Mouse (Mus musculus): ENCODE results near the gene Mllt3. TPM values are rescaled to one million over a fixed set of nuclear protein-coding genes. Genes with fewer than 3 reads are reported as not detected.

The Mllt3 gene
- total and polyA plus RNA-seq, 2 experiments, result 0.62 to 2.6 TPM

- no peak overlapping the region for H3K27ac ChIP-seq (replicated peaks; ENCODE audit: insufficient read depth, low read depth, low read length)
- WGBS, result 88% methylated on average over 5 of the region's 5 CpGs
- no peaks in the 10 kb centered on the region for H3K36me3 ChIP-seq (ENCODE audit: control insufficient read depth, insufficient read depth, low read length)
- H3K79me2 ChIP-seq (ENCODE audit: control insufficient read depth, insufficient read depth, low read length), result no peaks in the 10 kb centered on the region; the same call in 1 of the 2 replicates
- no peak overlapping the region for H3K4me3 ChIP-seq (ENCODE audit: insufficient read depth, low read depth, low read length)
- H3K4me1 ChIP-seq (ENCODE audit: control insufficient read depth, insufficient read depth, low read length), result peaks cover 12% of the 10 kb centered on the region; the same call in 1 of the 2 replicates
- DNase-seq (ENCODE audit: extremely low read depth, low read depth, low spot score), result no peak
- no peaks in the 10 kb centered on the region for H3K27me3 ChIP-seq (ENCODE audit: control insufficient read depth, insufficient read depth, low read length)
- H3K9ac ChIP-seq (ENCODE audit: low read depth, low read length), result no peak overlapping the region
- TF ChIP-seq CTCF (IDR thresholded peaks at IDR 0.05; ENCODE audit: low read depth, low read length), result no peak
- no peak for TF ChIP-seq POLR2A (IDR thresholded peaks at IDR 0.05; ENCODE audit: extremely low read depth, insufficient read depth, low read length)
Observed at GRCm38 (mm10) chr4:87883225-87883875, 149.8 kb downstream of the Mllt3 start.

- WGBS, result 72% methylated on average over 1 of the region's 1 CpGs
- Histone ChIP-seq H3K27ac (replicated peaks; ENCODE audit: insufficient read depth, low read depth, low read length) (no peak overlapping the region), H3K4me3 (ENCODE audit: insufficient read depth, low read depth, low read length) (no peak overlapping the region)
Observed at GRCm38 (mm10) chr4:87881995-87882394, 151.2 kb downstream of the Mllt3 start.

GRCm38 (mm10) chr4:87881583-87881982, 151.6 kb downstream of the Mllt3 start:
- DNase-seq (ENCODE audit: extremely low read depth, low read depth, low spot score), result peak; percentile 85
- no peaks in the 10 kb centered on the region for H3K36me3 ChIP-seq (ENCODE audit: control insufficient read depth, insufficient read depth, low read length)
- whole genome bisulfite sequencing, result 31% methylated on average over 2 of the region's 2 CpGs
- H3K9ac ChIP-seq (ENCODE audit: low read depth, low read length), result no peak overlapping the region
- H3K4me3 ChIP-seq (ENCODE audit: insufficient read depth, low read depth, low read length), result no peak overlapping the region
- peaks cover 12% of the 10 kb centered on the region; the same call in 1 of the 2 replicates for H3K4me1 ChIP-seq (ENCODE audit: control insufficient read depth, insufficient read depth, low read length)
- TF ChIP-seq CTCF (IDR thresholded peaks at IDR 0.05; ENCODE audit: low read depth, low read length) (no peak), POLR2A (IDR thresholded peaks at IDR 0.05; ENCODE audit: extremely low read depth, insufficient read depth, low read length) (no peak)
- no peaks in the 10 kb centered on the region; the same call in 1 of the 2 replicates for H3K79me2 ChIP-seq (ENCODE audit: control insufficient read depth, insufficient read depth, low read length)
- H3K27ac ChIP-seq (replicated peaks; ENCODE audit: insufficient read depth, low read depth, low read length), result no peak overlapping the region
- H3K27me3 ChIP-seq (ENCODE audit: control insufficient read depth, insufficient read depth, low read length), result no peaks in the 10 kb centered on the region

More at GRCm38 (mm10) chr4:87881995-87882394, 151.2 kb downstream of the Mllt3 start:
- Histone ChIP-seq H3K4me1 (ENCODE audit: control insufficient read depth, insufficient read depth, low read length) (peaks cover 12% of the 10 kb centered on the region; the same call in 1 of the 2 replicates), H3K27me3 (ENCODE audit: control insufficient read depth, insufficient read depth, low read length) (no peaks in the 10 kb centered on the region), H3K79me2 (ENCODE audit: control insufficient read depth, insufficient read depth, low read length) (no peaks in the 10 kb centered on the region; the same call in 1 of the 2 replicates), H3K36me3 (ENCODE audit: control insufficient read depth, insufficient read depth, low read length) (no peaks in the 10 kb centered on the region), H3K9ac (ENCODE audit: low read depth, low read length) (no peak overlapping the region)
- TF ChIP-seq POLR2A (IDR thresholded peaks at IDR 0.05; ENCODE audit: extremely low read depth, insufficient read depth, low read length) (no peak), CTCF (IDR thresholded peaks at IDR 0.05; ENCODE audit: low read depth, low read length) (no peak)
- no peak for DNase-seq (ENCODE audit: extremely low read depth, low read depth, low spot score)

DNA sequence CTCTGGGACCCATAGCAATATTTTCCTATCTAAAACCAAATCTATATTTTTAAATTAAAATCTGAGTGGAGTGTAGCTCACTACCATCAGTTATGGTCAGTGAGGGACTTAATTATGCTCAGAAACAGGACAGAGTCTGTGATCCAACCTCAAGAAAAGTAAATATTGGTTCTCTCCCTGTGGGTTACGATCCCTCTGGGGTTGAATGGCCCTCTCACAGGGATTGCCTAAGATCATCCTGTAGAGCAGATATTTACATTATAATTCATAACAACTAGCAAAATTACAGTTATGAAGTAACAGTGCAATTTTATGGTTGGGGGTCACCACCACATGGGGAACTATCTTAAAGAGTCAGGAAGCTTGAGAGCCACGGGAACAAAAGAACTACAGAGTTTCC, 152.9 kb downstream of the Mllt3 start:
- no peaks in the 10 kb centered on the region for H3K27me3 ChIP-seq (ENCODE audit: control insufficient read depth, insufficient read depth, low read length)
- TF ChIP-seq POLR2A (IDR thresholded peaks at IDR 0.05; ENCODE audit: extremely low read depth, insufficient read depth, low read length) (no peak), CTCF (IDR thresholded peaks at IDR 0.05; ENCODE audit: low read depth, low read length) (no peak)
- no peaks in the 10 kb centered on the region; the same call in 1 of the 2 replicates for H3K79me2 ChIP-seq (ENCODE audit: control insufficient read depth, insufficient read depth, low read length)
- peaks cover 12% of the 10 kb centered on the region; the same call in 1 of the 2 replicates for H3K4me1 ChIP-seq (ENCODE audit: control insufficient read depth, insufficient read depth, low read length)
- no peak overlapping the region for H3K4me3 ChIP-seq (ENCODE audit: insufficient read depth, low read depth, low read length)
- WGBS, result 29% methylated on average over 2 of the region's 2 CpGs
- H3K9ac ChIP-seq (ENCODE audit: low read depth, low read length), result no peak overlapping the region
- no peaks in the 10 kb centered on the region for H3K36me3 ChIP-seq (ENCODE audit: control insufficient read depth, insufficient read depth, low read length)
- DNase-seq (ENCODE audit: extremely low read depth, low read depth, low spot score), result peak; percentile 58
- H3K27ac ChIP-seq (replicated peaks; ENCODE audit: insufficient read depth, low read depth, low read length), result no peak overlapping the region

DNA sequence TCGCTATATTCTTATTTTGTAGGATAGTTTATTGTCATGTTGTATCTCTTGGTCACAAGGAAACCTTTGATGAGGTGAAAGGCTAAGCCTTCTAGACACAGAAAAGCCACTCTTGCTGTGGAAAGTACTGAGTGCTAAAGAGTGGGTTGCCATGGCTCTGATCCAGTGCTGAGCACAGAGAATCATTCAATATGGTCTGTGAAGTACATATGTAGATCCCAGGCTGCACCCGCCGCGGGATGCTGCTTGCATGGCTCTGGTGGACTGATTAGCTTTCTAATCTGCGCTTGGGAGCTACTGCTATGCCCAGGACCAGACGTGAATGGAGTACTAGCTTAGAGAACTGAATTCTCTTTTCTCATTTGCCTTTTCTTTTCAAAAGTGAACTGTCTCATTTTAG, 154.5 kb downstream of the Mllt3 start:
- Histone ChIP-seq H3K79me2 (ENCODE audit: control insufficient read depth, insufficient read depth, low read length) (no peaks in the 10 kb centered on the region; the same call in 1 of the 2 replicates), H3K27ac (replicated peaks; ENCODE audit: insufficient read depth, low read depth, low read length) (no peak overlapping the region), H3K36me3 (ENCODE audit: control insufficient read depth, insufficient read depth, low read length) (no peaks in the 10 kb centered on the region), H3K4me3 (ENCODE audit: insufficient read depth, low read depth, low read length) (no peak overlapping the region), H3K9ac (ENCODE audit: low read depth, low read length) (no peak overlapping the region), H3K4me1 (ENCODE audit: control insufficient read depth, insufficient read depth, low read length) (peaks cover 12% of the 10 kb centered on the region; the same call in 1 of the 2 replicates), H3K27me3 (ENCODE audit: control insufficient read depth, insufficient read depth, low read length) (no peaks in the 10 kb centered on the region)
- no peak for DNase-seq (ENCODE audit: extremely low read depth, low read depth, low spot score)
- TF ChIP-seq CTCF (IDR thresholded peaks at IDR 0.05; ENCODE audit: low read depth, low read length) (no peak), POLR2A (IDR thresholded peaks at IDR 0.05; ENCODE audit: extremely low read depth, insufficient read depth, low read length) (no peak)
- whole genome bisulfite sequencing, result 70% methylated on average over 6 of the region's 6 CpGs

GRCm38 (mm10) chr4:87870563-87870962, 162.6 kb downstream of the Mllt3 start:
- H3K27ac ChIP-seq (replicated peaks; ENCODE audit: insufficient read depth, low read depth, low read length), result no peak overlapping the region
- H3K4me3 ChIP-seq (ENCODE audit: insufficient read depth, low read depth, low read length), result no peak overlapping the region
- TF ChIP-seq CTCF (IDR thresholded peaks at IDR 0.05; ENCODE audit: low read depth, low read length), result no peak
- TF ChIP-seq POLR2A (IDR thresholded peaks at IDR 0.05; ENCODE audit: extremely low read depth, insufficient read depth, low read length), result no peak
- WGBS, result 26% methylated on average over 2 of the region's 2 CpGs
- no peaks in the 10 kb centered on the region for H3K27me3 ChIP-seq (ENCODE audit: control insufficient read depth, insufficient read depth, low read length)
- peak; percentile 31 for DNase-seq (ENCODE audit: extremely low read depth, low read depth, low spot score)
- H3K4me1 ChIP-seq (ENCODE audit: control insufficient read depth, insufficient read depth, low read length), result no peaks in the 10 kb centered on the region; the same call in 1 of the 2 replicates
- no peak overlapping the region for H3K9ac ChIP-seq (ENCODE audit: low read depth, low read length)
- H3K79me2 ChIP-seq (ENCODE audit: control insufficient read depth, insufficient read depth, low read length), result no peaks in the 10 kb centered on the region
- no peaks in the 10 kb centered on the region for H3K36me3 ChIP-seq (ENCODE audit: control insufficient read depth, insufficient read depth, low read length)

All from liver, adult 2 months (tissue).